In the genomic region with DNA sequence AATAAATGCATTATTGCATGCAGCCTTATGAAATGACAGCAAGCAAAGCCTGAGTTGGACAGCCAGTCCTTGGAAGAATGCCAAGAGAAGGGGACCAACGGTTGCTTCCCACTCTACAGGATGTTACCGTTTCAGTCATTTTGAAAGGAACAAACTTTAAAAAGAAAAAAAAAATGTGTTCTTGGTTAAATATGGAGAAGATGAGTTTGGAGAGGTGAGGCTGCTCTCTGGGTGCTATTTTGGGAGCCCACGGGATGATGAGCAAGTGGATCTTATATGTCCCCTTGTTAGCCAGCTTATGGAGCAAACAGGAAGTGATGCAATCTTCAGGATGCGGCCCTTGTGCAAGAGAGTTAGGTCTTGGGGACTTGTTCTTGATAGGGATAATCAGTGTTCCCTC, we compare ENCODE assay signal across 24 mouse cellular contexts.
A peak's percentile ranks its signal among the peaks of the same experiment; 100 is the strongest.
DNase-seq lines count a peak whose midpoint lies in the region; ATAC-seq and TF ChIP-seq lines count a peak whose summit lies in the region.
"Had no signal": no experiment of that assay in that cellular context is flagged by ENCODE, and none has a peak within 500 bp of the region (broad histone marks: within the 10 kb centered on the region; RNA-seq: fewer than 3 reads in every experiment).

No protein-coding gene starts in this region.

- no peak overlapping the region for H3K4me3 ChIP-seq in midbrain, postnatal 0 days (ENCODE audit: low read depth, low read length)
- H3K4me3 ChIP-seq in midbrain, embryonic 14.5 days (replicated peaks; ENCODE audit: low read depth, low read length): no peak overlapping the region
- H3K4me3 ChIP-seq: embryonic facial prominence, embryonic 13.5 days; forebrain, embryonic 15.5 days; heart, embryonic 10.5 days; hindbrain, embryonic 12.5 days; layer of hippocampus, adult 2 months; megakaryocyte, embryonic 14.5 days; midbrain, embryonic 15.5 days; neural tube, embryonic 15.5 days; stomach, embryonic 15.5 days had no signal

- H3K27ac ChIP-seq in midbrain, postnatal 0 days (ENCODE audit: low read depth, low read length): no peak overlapping the region
- H3K27ac ChIP-seq in midbrain, embryonic 14.5 days (replicated peaks; ENCODE audit: low read depth, low read length): no peak overlapping the region
- H3K27ac ChIP-seq: embryonic facial prominence, embryonic 13.5 days; forebrain, embryonic 15.5 days; heart, embryonic 10.5 days; hindbrain, embryonic 12.5 days; layer of hippocampus, adult 2 months; liver, embryonic 14.5 days; midbrain, embryonic 15.5 days; neural tube, embryonic 15.5 days; stomach, embryonic 15.5 days had no signal

- ATAC-seq in midbrain, postnatal 0 days (ENCODE audit: low FRiP score): no peak
- ATAC-seq in midbrain, embryonic 14.5 days (ENCODE audit: low FRiP score, low TSS enrichment): no peak
- ATAC-seq in common myeloid progenitor, adult 5-6 weeks (replicated peaks; ENCODE audit: low read depth, poor library complexity, severe bottlenecking): peak; percentile 52
- ATAC-seq: forebrain, embryonic 15.5 days; midbrain, embryonic 15.5 days had no signal

- TF ChIP-seq CTCF in midbrain, postnatal 0 days (IDR thresholded peaks at IDR 0.05): no peak

- 83% methylated on average over 4 of the region's 4 CpGs for WGBS in midbrain, postnatal 0 days
- WGBS in midbrain, embryonic 14.5 days: 87% methylated on average over 4 of the region's 4 CpGs

- H3K9ac ChIP-seq in midbrain, postnatal 0 days (replicated peaks; ENCODE audit: low read length, poor library complexity, severe bottlenecking): no peak overlapping the region
- H3K9ac ChIP-seq in midbrain, embryonic 14.5 days (replicated peaks; ENCODE audit: low read length): no peak overlapping the region
- H3K9ac ChIP-seq: embryonic facial prominence, embryonic 13.5 days; forebrain, embryonic 15.5 days; hindbrain, embryonic 12.5 days; liver, embryonic 14.5 days; midbrain, embryonic 15.5 days; neural tube, embryonic 15.5 days; stomach, embryonic 15.5 days had no signal

- no peak overlapping the region for H3K4me2 ChIP-seq in midbrain, postnatal 0 days (ENCODE audit: low read depth, low read length, poor library complexity, severe bottlenecking)
- no peak overlapping the region for H3K4me2 ChIP-seq in midbrain, embryonic 14.5 days (ENCODE audit: low read length)
- H3K4me2 ChIP-seq: embryonic facial prominence, embryonic 13.5 days; forebrain, embryonic 15.5 days; hindbrain, embryonic 12.5 days; midbrain, embryonic 15.5 days; neural tube, embryonic 15.5 days; stomach, embryonic 15.5 days had no signal

- no peaks in the 10 kb centered on the region for H3K9me3 ChIP-seq in midbrain, postnatal 0 days (ENCODE audit: low read length)
- H3K9me3 ChIP-seq in midbrain, embryonic 14.5 days (ENCODE audit: control insufficient read depth, low read length): no peaks in the 10 kb centered on the region
- H3K9me3 ChIP-seq: embryonic facial prominence, embryonic 13.5 days; forebrain, embryonic 15.5 days; heart, embryonic 10.5 days; hindbrain, embryonic 12.5 days; megakaryocyte, embryonic 14.5 days; midbrain, embryonic 15.5 days; neural tube, embryonic 15.5 days; stomach, embryonic 15.5 days had no signal

- peak; percentile 24 to 27 for DNase-seq in frontal cortex, postnatal 36 days (ENCODE audit: low spot score in 2 of 2)
- no peak for DNase-seq in frontal cortex, postnatal 14 days (ENCODE audit: low spot score in 2 of 2)
- peak; percentile 14 for DNase-seq in midbrain, postnatal 0 days (ENCODE audit: low spot score)
- DNase-seq in midbrain, embryonic 14.5 days: no peak
- peak; percentile 61 for DNase-seq in telencephalon, adult 2 months (ENCODE audit: low read depth, low spot score)
- no peak for DNase-seq in adrenal gland, postnatal 36 days
- DNase-seq: cerebellum, adult 9-10 months; gastrocnemius, postnatal 25 days; heart, postnatal 10 days; kidney, adult 18-20 months; kidney, postnatal 14 days; layer of hippocampus, postnatal 36 days; thymus, adult 2 months had no signal

- no peaks in the 10 kb centered on the region for H3K36me3 ChIP-seq in midbrain, postnatal 0 days (ENCODE audit: insufficient read depth, low read length)
- H3K36me3 ChIP-seq in midbrain, embryonic 14.5 days (ENCODE audit: control insufficient read depth, insufficient read depth, low read length): no peaks in the 10 kb centered on the region
- H3K36me3 ChIP-seq: embryonic facial prominence, embryonic 13.5 days; forebrain, embryonic 15.5 days; heart, embryonic 10.5 days; hindbrain, embryonic 12.5 days; midbrain, embryonic 15.5 days; neural tube, embryonic 15.5 days; stomach, embryonic 15.5 days had no signal

- no peaks in the 10 kb centered on the region for H3K4me1 ChIP-seq in midbrain, postnatal 0 days (ENCODE audit: insufficient read depth, low read length)
- no peaks in the 10 kb centered on the region for H3K4me1 ChIP-seq in midbrain, embryonic 14.5 days (ENCODE audit: control insufficient read depth, insufficient read depth, low read length)
- H3K4me1 ChIP-seq: embryonic facial prominence, embryonic 13.5 days; forebrain, embryonic 15.5 days; heart, embryonic 10.5 days; hindbrain, embryonic 12.5 days; megakaryocyte, embryonic 14.5 days; midbrain, embryonic 15.5 days; neural tube, embryonic 15.5 days; stomach, embryonic 15.5 days had no signal

- H3K27me3 ChIP-seq in midbrain, postnatal 0 days (ENCODE audit: insufficient read depth, low read length): no peaks in the 10 kb centered on the region
- no peaks in the 10 kb centered on the region for H3K27me3 ChIP-seq in midbrain, embryonic 14.5 days (ENCODE audit: control insufficient read depth, insufficient read depth, low read length)
- H3K27me3 ChIP-seq: embryonic facial prominence, embryonic 13.5 days; forebrain, embryonic 15.5 days; hindbrain, embryonic 12.5 days; megakaryocyte, embryonic 14.5 days; midbrain, embryonic 15.5 days; neural tube, embryonic 15.5 days; stomach, embryonic 15.5 days had no signal

Comparison
In these comparisons a context has a peak if more than half of its experiments do, and no peak if none do; other contexts are left out.
1. DNase-seq: peak in frontal cortex, postnatal 36 days (2 of 2), midbrain, postnatal 0 days (single experiment) and telencephalon, adult 2 months (single experiment); none in frontal cortex, postnatal 14 days (0 of 2), midbrain, embryonic 14.5 days (single experiment) and adrenal gland, postnatal 36 days (0 of 2).